Comparison of ENCODE assay signal across 15 mouse cellular contexts in the genomic region with DNA sequence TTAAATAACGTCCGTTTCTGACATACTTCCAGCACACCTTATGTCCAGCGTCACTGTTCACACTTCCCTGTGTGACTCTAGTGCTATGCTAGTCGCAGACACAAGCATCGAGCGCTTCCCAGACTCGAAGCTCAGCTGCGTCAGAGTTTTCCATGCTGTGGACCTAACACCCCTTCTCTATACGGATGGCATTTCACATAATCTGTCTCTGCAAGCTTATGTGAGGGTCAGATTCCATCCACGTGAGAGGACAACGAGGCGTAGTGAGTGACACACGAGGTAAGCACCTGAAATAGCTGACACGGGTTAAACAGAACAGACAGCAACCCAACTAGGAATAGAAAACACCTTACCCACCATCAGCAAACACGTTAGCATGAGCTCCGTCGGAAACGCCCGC. TPM values are rescaled to one million over a fixed set of nuclear protein-coding genes. Genes with fewer than 3 reads are reported as not detected.
DNase-seq lines count a peak whose midpoint lies in the region; ATAC-seq and TF ChIP-seq lines count a peak whose summit lies in the region.
"Had no signal": no experiment of that assay in that cellular context is flagged by ENCODE, and none has a peak within 500 bp of the region (broad histone marks: within the 10 kb centered on the region; RNA-seq: fewer than 3 reads in every experiment).

No protein-coding gene starts in this region.

- no peaks in the 10 kb centered on the region for H3K36me3 ChIP-seq in heart, embryonic 10.5 days
- H3K36me3 ChIP-seq in kidney, embryonic 14.5 days (ENCODE audit: control insufficient read depth, insufficient read depth, low read length): no peaks in the 10 kb centered on the region
- H3K36me3 ChIP-seq in lung, postnatal 0 days (ENCODE audit: insufficient read depth, low read length): no peaks in the 10 kb centered on the region
- H3K36me3 ChIP-seq: forebrain, embryonic 12.5 days; hindbrain, embryonic 10.5 days; limb, embryonic 13.5 days had no signal

- intact Hi-C loops in left cerebral cortex, postnatal 10 days (cut with DNase I): no loop called here

- no peak for ATAC-seq in kidney, embryonic 14.5 days (ENCODE audit: low FRiP score, low TSS enrichment)
- ATAC-seq in lung, postnatal 0 days: no peak

- TF ChIP-seq CTCF in lung, postnatal 0 days (IDR thresholded peaks at IDR 0.05): no peak

- peak overlapping the region; percentile 7; the same call in 1 of the 2 replicates for H3K27ac ChIP-seq in heart, embryonic 10.5 days
- H3K27ac ChIP-seq in kidney, embryonic 14.5 days (ENCODE audit: low read depth, low read length): no peak overlapping the region
- peak overlapping the region; percentile 71 for H3K27ac ChIP-seq in lung, postnatal 0 days (ENCODE audit: low read length)
- H3K27ac ChIP-seq: forebrain, embryonic 12.5 days; hindbrain, embryonic 10.5 days; limb, embryonic 13.5 days; liver, embryonic 14.5 days had no signal

- DNase-seq in heart, embryonic 10.5 days (ENCODE audit: low spot score): peak; percentile 63
- no peak for DNase-seq in heart, adult 11 months
- DNase-seq in kidney, postnatal 10 days: no peak
- DNase-seq in lung, postnatal 0 days (ENCODE audit: low spot score): no peak
- DNase-seq in lung, postnatal 10 days: no peak
- no peak for DNase-seq in left cerebral cortex, postnatal 10 days (ENCODE audit: extremely low spot score in 1 of 2, low spot score in 2 of 2)
- DNase-seq: cerebellum, adult 9-10 months; gastrocnemius, postnatal 25 days; kidney, postnatal 36 days; right cerebral cortex, adult 18-20 months had no signal

- H3K27me3 ChIP-seq in heart, embryonic 10.5 days (ENCODE audit: insufficient read depth, poor library complexity, severe bottlenecking): no peaks in the 10 kb centered on the region
- no peaks in the 10 kb centered on the region for H3K27me3 ChIP-seq in kidney, embryonic 14.5 days (ENCODE audit: control insufficient read depth, insufficient read depth, low read length)
- H3K27me3 ChIP-seq in lung, postnatal 0 days (replicated peaks; ENCODE audit: insufficient read depth, low read length): no peaks in the 10 kb centered on the region
- H3K27me3 ChIP-seq: forebrain, embryonic 12.5 days; limb, embryonic 13.5 days had no signal

- H3K4me3 ChIP-seq in heart, embryonic 10.5 days: peak overlapping the region; percentile 19; the same call in 1 of the 2 replicates
- no peak overlapping the region for H3K4me3 ChIP-seq in kidney, embryonic 14.5 days (ENCODE audit: low read length)
- H3K4me3 ChIP-seq in lung, postnatal 0 days (ENCODE audit: low read depth, low read length): peak overlapping the region; percentile 0; the same call in 1 of the 2 replicates
- H3K4me3 ChIP-seq: forebrain, embryonic 12.5 days; hindbrain, embryonic 10.5 days; limb, embryonic 13.5 days had no signal

- no peaks in the 10 kb centered on the region for H3K9me3 ChIP-seq in heart, embryonic 10.5 days
- no peaks in the 10 kb centered on the region for H3K9me3 ChIP-seq in kidney, embryonic 14.5 days (ENCODE audit: control insufficient read depth, low read length)
- no peaks in the 10 kb centered on the region for H3K9me3 ChIP-seq in lung, postnatal 0 days (ENCODE audit: low read length)
- H3K9me3 ChIP-seq: forebrain, embryonic 12.5 days; hindbrain, embryonic 10.5 days; limb, embryonic 13.5 days had no signal

- H3K4me1 ChIP-seq in heart, embryonic 10.5 days: peaks cover 34% of the 10 kb centered on the region
- H3K4me1 ChIP-seq in kidney, embryonic 14.5 days (ENCODE audit: control insufficient read depth, insufficient read depth, low read length): peaks cover 6% of the 10 kb centered on the region; the same call in 1 of the 2 replicates
- peaks cover 11% of the 10 kb centered on the region; the same call in 1 of the 2 replicates for H3K4me1 ChIP-seq in lung, postnatal 0 days (ENCODE audit: insufficient read depth, low read depth, low read length)

- TF ChIP-seq EP300 in lung, postnatal 0 days (IDR thresholded peaks at IDR 0.05): no peak

- WGBS in heart, embryonic 10.5 days: 54% methylated on average over 19 of the region's 19 CpGs
- 59% methylated on average over 19 of the region's 19 CpGs for WGBS in kidney, embryonic 14.5 days
- WGBS in lung, postnatal 0 days: 27% methylated on average over 19 of the region's 19 CpGs

- H3K9ac ChIP-seq in kidney, embryonic 14.5 days (ENCODE audit: low read depth, low read length): no peak overlapping the region
- no peak overlapping the region for H3K9ac ChIP-seq in lung, postnatal 0 days (replicated peaks; ENCODE audit: low read depth)
- H3K9ac ChIP-seq: forebrain, embryonic 12.5 days; limb, embryonic 13.5 days; liver, embryonic 14.5 days had no signal

- peak overlapping the region; percentile 21; the same call in 1 of the 2 replicates for H3K4me2 ChIP-seq in kidney, embryonic 14.5 days (replicated peaks; ENCODE audit: low read depth, low read length)
- peak overlapping the region; percentile 45 for H3K4me2 ChIP-seq in lung, postnatal 0 days (replicated peaks; ENCODE audit: low read depth, low read length)
- H3K4me2 ChIP-seq: forebrain, embryonic 12.5 days; limb, embryonic 13.5 days had no signal

RNA-seq across cellular contexts. Expression of gene Sod1, which starts 18.4 kb away (rescaled TPM):
- 1,054 and 1,279 TPM in 2 replicates for polyA plus RNA-seq in heart, embryonic 10.5 days (2016; fragmentation: Nextera tagmentation; extraction: Ambion mirVana)
- 1,220 and 1,387 TPM in 2 replicates for polyA plus RNA-seq in kidney, embryonic 14.5 days (2014; fragmentation: Nextera tagmentation; extraction: Ambion mirVana)
- 1,664 and 1,843 TPM in 2 replicates for polyA plus RNA-seq in lung, postnatal 0 days (2015; fragmentation: Nextera tagmentation; extraction: Ambion mirVana)
- total RNA-seq in left cerebral cortex, postnatal 10 days (2021): 100 to 1,000 TPM; 354 to 355 TPM

RNA-seq across cellular contexts. Expression of gene Tiam1, which starts 58.6 kb away (rescaled TPM):
- polyA plus RNA-seq in heart, embryonic 10.5 days (2016; fragmentation: Nextera tagmentation; extraction: Ambion mirVana): 13.3 and 16.4 TPM in 2 replicates
- polyA plus RNA-seq in kidney, embryonic 14.5 days (2014; fragmentation: Nextera tagmentation; extraction: Ambion mirVana): 24.5 and 28.4 TPM in 2 replicates
- 3.7 and 9.3 TPM in 2 replicates for polyA plus RNA-seq in lung, postnatal 0 days (2015; fragmentation: Nextera tagmentation; extraction: Ambion mirVana)
- 10 to 100 TPM; 84.7 to 95.1 TPM for total RNA-seq in left cerebral cortex, postnatal 10 days (2021)
